Mouse (Mus musculus): ENCODE data around the gene Sgsm2. TPM values are rescaled to one million over a fixed set of nuclear protein-coding genes. Genes with fewer than 3 reads are reported as not detected.

Sgsm2 gene
- total and polyA plus RNA-seq, 2 experiments from 2014 or later = 18.9 to 47.1 TPM

GRCm38 (mm10) chr11:74843435-74843714 lies 53.5 kb downstream of the Sgsm2 start:
- no peaks in the 10 kb centered on the region for H3K9me3 ChIP-seq (ENCODE audit: low read length)
- H3K4me3 ChIP-seq (ENCODE audit: low read depth, low read length) = no peak overlapping the region
- H3K9ac ChIP-seq = no peak overlapping the region
- H3K27me3 ChIP-seq (ENCODE audit: insufficient read depth, low read length) = no peaks in the 10 kb centered on the region
- H3K4me2 ChIP-seq (ENCODE audit: low read depth) = no peak overlapping the region
- H3K27ac ChIP-seq (ENCODE audit: low read depth, low read length) = no peak overlapping the region; the same call in 1 of the 2 replicates
- TF ChIP-seq CTCF (IDR thresholded peaks at IDR 0.05; ENCODE audit: low read depth) = no peak
- peaks cover 39% of the 10 kb centered on the region for H3K36me3 ChIP-seq (ENCODE audit: insufficient read depth)
- 68% methylated on average over 2 of the region's 2 CpGs for WGBS
- no peaks in the 10 kb centered on the region for H3K4me1 ChIP-seq (ENCODE audit: insufficient read depth)
- ATAC-seq (no peak), DNase-seq (no peak)

- Histone ChIP-seq H3K4me1 (ENCODE audit: insufficient read depth) (no peaks in the 10 kb centered on the region), H3K9ac (no peak overlapping the region), H3K4me3 (ENCODE audit: low read depth, low read length) (no peak overlapping the region), H3K36me3 (ENCODE audit: insufficient read depth) (peaks cover 39% of the 10 kb centered on the region), H3K9me3 (ENCODE audit: low read length) (no peaks in the 10 kb centered on the region), H3K27me3 (ENCODE audit: insufficient read depth, low read length) (no peaks in the 10 kb centered on the region), H3K27ac (ENCODE audit: low read depth, low read length) (no peak overlapping the region), H3K4me2 (ENCODE audit: low read depth) (no peak overlapping the region)
- TF ChIP-seq CTCF (IDR thresholded peaks at IDR 0.05; ENCODE audit: low read depth) = no peak
- no peak for ATAC-seq
- DNase-seq = no peak
- 84% methylated on average over 22 of the region's 22 CpGs for WGBS
Measured at GRCm38 (mm10) chr11:74842656-74843434, 54.0 kb downstream of the Sgsm2 start.

GRCm38 (mm10) chr11:74842045-74842444 lies 54.8 kb downstream of the Sgsm2 start:
- no peak overlapping the region for H3K4me2 ChIP-seq (ENCODE audit: low read depth)
- no peak overlapping the region for H3K27ac ChIP-seq (ENCODE audit: low read depth, low read length)
- ATAC-seq (no peak), DNase-seq (no peak)
- no peak for TF ChIP-seq CTCF (IDR thresholded peaks at IDR 0.05; ENCODE audit: low read depth)
- H3K9ac ChIP-seq = no peak overlapping the region
- H3K36me3 ChIP-seq (ENCODE audit: insufficient read depth) = peaks cover 42% of the 10 kb centered on the region
- no peaks in the 10 kb centered on the region for H3K4me1 ChIP-seq (ENCODE audit: insufficient read depth)
- no peaks in the 10 kb centered on the region for H3K9me3 ChIP-seq (ENCODE audit: low read length)
- 85% methylated on average over 13 of the region's 13 CpGs for WGBS
- no peaks in the 10 kb centered on the region for H3K27me3 ChIP-seq (ENCODE audit: insufficient read depth, low read length)
- H3K4me3 ChIP-seq (ENCODE audit: low read depth, low read length) = no peak overlapping the region

- H3K27ac ChIP-seq (ENCODE audit: low read depth, low read length) = no peak overlapping the region
- no peak overlapping the region for H3K4me3 ChIP-seq (ENCODE audit: low read depth, low read length)
- TF ChIP-seq CTCF (IDR thresholded peaks at IDR 0.05; ENCODE audit: low read depth) = no peak
- no peak overlapping the region for H3K9ac ChIP-seq
- no peaks in the 10 kb centered on the region for H3K4me1 ChIP-seq (ENCODE audit: insufficient read depth)
- 81% methylated on average over 9 of the region's 9 CpGs for WGBS
- H3K36me3 ChIP-seq (ENCODE audit: insufficient read depth) = peaks cover 46% of the 10 kb centered on the region
- DNase-seq (no peak), ATAC-seq (no peak)
- no peaks in the 10 kb centered on the region for H3K27me3 ChIP-seq (ENCODE audit: insufficient read depth, low read length)
- H3K9me3 ChIP-seq (ENCODE audit: low read length) = no peaks in the 10 kb centered on the region
- H3K4me2 ChIP-seq (ENCODE audit: low read depth) = no peak overlapping the region
Measured at GRCm38 (mm10) chr11:74841366-74841765, 55.5 kb downstream of the Sgsm2 start.

DNA sequence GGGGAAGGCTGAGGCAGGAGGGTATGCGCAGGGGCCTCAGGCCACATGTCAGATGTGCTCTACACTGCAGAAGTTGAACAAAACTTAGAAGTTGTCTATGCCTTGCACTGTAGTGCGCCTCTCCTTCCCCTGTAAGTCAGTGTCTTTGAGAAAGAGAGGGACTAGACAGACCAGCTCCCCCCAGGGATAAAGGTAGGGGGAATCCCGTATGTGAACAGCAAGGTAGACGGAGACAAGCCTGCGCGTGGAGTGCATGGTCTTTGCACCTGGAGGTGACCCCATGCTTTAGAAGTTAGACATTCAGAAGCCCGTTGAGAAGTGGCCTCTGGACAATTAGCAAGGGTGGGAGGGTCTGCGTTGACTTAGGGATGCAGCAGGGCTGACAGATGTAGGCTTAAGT lies 56.1 kb downstream of the Sgsm2 start:
- H3K4me3 ChIP-seq (ENCODE audit: low read depth, low read length) = no peak overlapping the region
- no peak overlapping the region for H3K27ac ChIP-seq (ENCODE audit: low read depth, low read length)
- H3K4me2 ChIP-seq (ENCODE audit: low read depth) = no peak overlapping the region
- peaks cover 42% of the 10 kb centered on the region for H3K36me3 ChIP-seq (ENCODE audit: insufficient read depth)
- TF ChIP-seq CTCF (IDR thresholded peaks at IDR 0.05; ENCODE audit: low read depth) = no peak
- H3K27me3 ChIP-seq (ENCODE audit: insufficient read depth, low read length) = no peaks in the 10 kb centered on the region
- no peaks in the 10 kb centered on the region for H3K4me1 ChIP-seq (ENCODE audit: insufficient read depth)
- DNase-seq = no peak
- H3K9ac ChIP-seq = no peak overlapping the region
- 92% methylated on average over 8 of the region's 8 CpGs for WGBS
- no peaks in the 10 kb centered on the region for H3K9me3 ChIP-seq (ENCODE audit: low read length)
- ATAC-seq = no peak

GRCm38 (mm10) chr11:74839860-74840715 lies 56.8 kb downstream of the Sgsm2 start:
- Histone ChIP-seq H3K4me3 (ENCODE audit: low read depth, low read length) (no peak overlapping the region), H3K36me3 (ENCODE audit: insufficient read depth) (peaks cover 38% of the 10 kb centered on the region), H3K4me2 (ENCODE audit: low read depth) (no peak overlapping the region), H3K27ac (ENCODE audit: low read depth, low read length) (no peak overlapping the region), H3K27me3 (ENCODE audit: insufficient read depth, low read length) (no peaks in the 10 kb centered on the region), H3K9ac (no peak overlapping the region), H3K4me1 (ENCODE audit: insufficient read depth) (no peaks in the 10 kb centered on the region), H3K9me3 (ENCODE audit: low read length) (no peaks in the 10 kb centered on the region)
- 90% methylated on average over 19 of the region's 19 CpGs for WGBS
- DNase-seq = no peak
- no peak for TF ChIP-seq CTCF (IDR thresholded peaks at IDR 0.05; ENCODE audit: low read depth)
- ATAC-seq = no peak

- peak overlapping the region; percentile 55; the same call in 1 of the 2 replicates for H3K4me3 ChIP-seq (ENCODE audit: low read depth, low read length)
- peak overlapping the region; percentile 84 for H3K4me2 ChIP-seq (ENCODE audit: low read depth)
- peak; percentile 18 for DNase-seq
- no peaks in the 10 kb centered on the region for H3K9me3 ChIP-seq (ENCODE audit: low read length)
- 41% methylated on average over 6 of the region's 6 CpGs for WGBS
- TF ChIP-seq CTCF (IDR thresholded peaks at IDR 0.05; ENCODE audit: low read depth) = no peak
- no peak for ATAC-seq
- H3K36me3 ChIP-seq (ENCODE audit: insufficient read depth) = peaks cover 29% of the 10 kb centered on the region
- H3K4me1 ChIP-seq (ENCODE audit: insufficient read depth) = no peaks in the 10 kb centered on the region
- H3K27ac ChIP-seq (ENCODE audit: low read depth, low read length) = peak overlapping the region; percentile 83
- no peaks in the 10 kb centered on the region for H3K27me3 ChIP-seq (ENCODE audit: insufficient read depth, low read length)
- H3K9ac ChIP-seq = no peak overlapping the region
Measured at GRCm38 (mm10) chr11:74838971-74839370, 57.9 kb downstream of the Sgsm2 start.
